Mouse (Mus musculus) kidney, adult 2 months (tissue): ENCODE results near the gene 1110065P20Rik. TPM values are rescaled to one million over a fixed set of nuclear protein-coding genes. Genes with fewer than 3 reads are reported as not detected.
A peak's percentile ranks its signal among the peaks of the same experiment; 100 is the strongest.

Experiments used
- DNase-seq: peaks from one replicate; pipeline ENCODE4 v3.0.0; 2021
- H3K27ac ChIP-seq: fragments of 200-500 bp; 2 replicates; pipeline ENCODE4 v1.5.1; 2012; ENCODE audit warnings: low read depth, low read length, control low read depth, inconsistent platforms; ENCODE audit not compliant: insufficient read depth
- H3K27me3 ChIP-seq: fragments of 200-500 bp; replicated peaks from 2 replicates; pipeline ENCODE4 v1.6.1; 2012; ENCODE audit warnings: mild to moderate bottlenecking, moderate library complexity, low read length, inconsistent platforms; ENCODE audit not compliant: control insufficient read depth, insufficient read depth
- H3K36me3 ChIP-seq: fragments of 200-500 bp; 2 replicates; pipeline ENCODE4 v1.6.1; 2012; ENCODE audit warnings: mild to moderate bottlenecking, moderate library complexity, low read length, inconsistent platforms; ENCODE audit not compliant: control insufficient read depth, insufficient read depth
- H3K4me1 ChIP-seq: fragments of 200-500 bp; 2 replicates; pipeline ENCODE4 v1.6.1; 2011; ENCODE audit warnings: low read length; ENCODE audit not compliant: control insufficient read depth, insufficient read depth
- H3K4me3 ChIP-seq: fragments of 200-500 bp; 2 replicates; pipeline ENCODE4 v1.5.1; 2011; ENCODE audit warnings: mild to moderate bottlenecking, low read depth, low read length, control low read depth; ENCODE audit not compliant: insufficient read depth
- CTCF ChIP-seq: fragments of 200-500 bp; conservative IDR thresholded peaks from 2 replicates; pipeline ENCODE4 v1.5.1; 2011; ENCODE audit warnings: low read depth, mild to moderate bottlenecking, control low read depth, low read length, moderate library complexity, mixed read lengths; ENCODE audit not compliant: insufficient read depth, insufficient read length
- POLR2A ChIP-seq: fragments of 200-500 bp; IDR thresholded peaks from one replicate; pipeline ENCODE4 v1.6.1; 2011; ENCODE audit warnings: low read depth, low read length, control low read depth
- WGBS: fragments of 180-500 bp; shearing (Covaris S2); methylation state at CpG from one replicate; pipeline ENCODE4 v1.1.7; 2018; 5-methylcytosine and 5-hydroxymethylcytosine counted together
- polyA plus RNA-seq: library from polyadenylated mRNA; depleted of rRNA; stranded (reverse); fragments of >200 nt; gene quantifications from 2 replicates; pipeline ENCODE4 v1.2.3, GENCODE M21; 2012

Gene 1110065P20Rik
- polyA plus RNA-seq, 1 experiment = 57.8 TPM

DNA sequence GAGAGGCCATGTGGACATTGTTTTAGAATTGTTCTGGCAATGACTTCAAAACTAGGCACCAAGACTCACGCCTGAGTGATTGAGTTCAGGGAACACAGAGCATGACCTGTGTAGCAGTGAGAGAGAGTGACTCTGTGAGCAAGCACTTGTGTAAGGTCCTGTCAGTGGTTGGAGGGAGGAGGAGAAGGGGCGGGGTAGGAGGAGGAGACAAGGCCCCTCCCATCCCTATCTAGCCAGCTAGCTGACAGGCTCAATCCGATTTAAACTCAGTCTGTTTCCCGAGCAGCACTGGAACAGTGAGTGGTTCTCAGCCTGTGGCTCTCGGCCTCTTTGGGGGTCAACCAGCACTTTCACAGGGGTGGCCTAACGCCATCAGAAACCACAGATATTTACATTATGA, 33.2 kb downstream of the 1110065P20Rik start:
- peaks cover 6% of the 10 kb centered on the region; the same call in 1 of the 2 replicates for H3K4me1 ChIP-seq
- no peak for TF ChIP-seq CTCF
- no peak for TF ChIP-seq POLR2A
- no peaks in the 10 kb centered on the region for H3K27me3 ChIP-seq
- no peak overlapping the region for H3K27ac ChIP-seq
- peak; percentile 88 for DNase-seq
- 11% methylated on average over 6 of the region's 6 CpGs for WGBS
- H3K36me3 ChIP-seq = no peaks in the 10 kb centered on the region
- no peak overlapping the region for H3K4me3 ChIP-seq

DNA sequence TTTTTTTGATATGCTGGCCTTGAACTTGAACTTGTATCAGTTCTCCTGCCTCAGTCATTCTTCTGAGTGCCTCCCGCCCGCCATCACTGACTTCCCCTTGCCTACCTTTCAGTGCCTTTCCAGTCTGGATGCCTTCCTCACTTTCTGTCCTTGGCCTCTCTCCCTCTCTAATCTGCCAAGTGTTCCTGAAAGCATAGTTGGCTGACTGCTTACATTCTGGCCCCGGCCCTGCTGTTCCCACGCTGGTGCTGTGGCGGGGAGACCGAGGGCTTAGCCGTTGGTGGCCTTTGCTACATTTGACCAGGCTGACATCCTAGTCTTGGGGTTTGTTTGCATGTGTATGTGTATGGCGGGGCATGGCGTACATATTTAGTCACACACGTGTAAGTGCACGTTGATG, 35.1 kb downstream of the 1110065P20Rik start:
- H3K36me3 ChIP-seq = no peaks in the 10 kb centered on the region
- peaks cover 6% of the 10 kb centered on the region; the same call in 1 of the 2 replicates for H3K4me1 ChIP-seq
- H3K27ac ChIP-seq = no peak overlapping the region
- no peaks in the 10 kb centered on the region for H3K27me3 ChIP-seq
- TF ChIP-seq POLR2A (no peak), CTCF (no peak)
- DNase-seq = no peak
- H3K4me3 ChIP-seq = no peak overlapping the region
- 91% methylated on average over 11 of the region's 11 CpGs for WGBS

GRCm38 (mm10) chr4:124811347-124811975, 39.5 kb downstream of the 1110065P20Rik start:
- WGBS = 73% methylated on average over 9 of the region's 9 CpGs
- Histone ChIP-seq H3K4me3 (no peak overlapping the region), H3K27me3 (no peaks in the 10 kb centered on the region), H3K27ac (no peak overlapping the region), H3K4me1 (peaks cover 7% of the 10 kb centered on the region), H3K36me3 (no peaks in the 10 kb centered on the region)
- no peak for DNase-seq
- no peak for TF ChIP-seq POLR2A
- TF ChIP-seq CTCF = no peak

DNA sequence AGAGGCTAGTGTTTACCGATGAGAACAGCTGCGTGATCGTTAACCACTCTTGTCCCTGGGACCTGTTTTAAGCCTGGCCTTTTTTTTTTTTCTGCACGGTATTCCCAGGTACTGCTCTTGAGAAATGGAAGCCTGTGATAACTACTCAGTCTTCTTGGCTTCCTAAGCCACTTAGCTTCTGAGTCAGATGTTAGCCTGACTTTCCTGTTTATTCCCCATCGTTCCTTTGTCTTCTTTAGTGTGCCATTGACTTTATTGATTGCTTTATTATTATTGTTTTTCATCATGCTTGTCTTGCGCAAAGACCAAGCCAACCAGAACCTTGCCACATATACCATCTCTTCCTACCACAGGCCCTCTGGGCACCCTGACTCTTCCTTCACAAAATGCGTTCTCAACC, 40.9 kb downstream of the 1110065P20Rik start:
- WGBS = 62% methylated on average over 7 of the region's 7 CpGs
- Histone ChIP-seq H3K36me3 (no peaks in the 10 kb centered on the region), H3K4me1 (peaks cover 7% of the 10 kb centered on the region), H3K27ac (peak overlapping the region; percentile 62), H3K27me3 (no peaks in the 10 kb centered on the region), H3K4me3 (no peak overlapping the region)
- DNase-seq = no peak
- TF ChIP-seq CTCF (no peak), POLR2A (no peak)

GRCm38 (mm10) chr4:124809136-124809883, 41.7 kb downstream of the 1110065P20Rik start:
- no peak for TF ChIP-seq CTCF
- Histone ChIP-seq H3K4me3 (no peak overlapping the region), H3K36me3 (no peaks in the 10 kb centered on the region), H3K4me1 (peaks cover 7% of the 10 kb centered on the region), H3K27ac (peak overlapping the region; percentile 62), H3K27me3 (no peaks in the 10 kb centered on the region)
- WGBS = 40% methylated on average over 9 of the region's 9 CpGs
- peak; percentile 68 for DNase-seq

DNA sequence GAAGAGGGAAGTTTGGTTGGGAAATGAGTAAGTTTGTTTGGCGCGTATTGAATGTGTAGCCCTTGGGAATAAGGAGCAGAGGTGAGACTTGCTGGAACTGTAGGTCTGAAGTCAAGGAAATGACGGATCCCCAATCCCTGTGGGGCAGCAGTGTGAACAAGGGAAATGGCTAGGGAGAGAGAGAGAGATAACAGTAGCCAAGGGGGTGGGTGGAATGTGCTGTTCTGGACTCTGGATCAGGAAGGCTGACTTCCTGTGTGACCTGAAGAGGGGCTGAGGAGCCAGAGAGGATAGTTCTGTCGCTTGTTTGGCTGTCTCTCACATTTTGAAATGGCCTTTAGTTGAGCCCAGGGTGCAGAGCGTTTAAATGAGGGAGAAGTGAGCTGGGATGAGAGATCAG, 42.5 kb downstream of the 1110065P20Rik start:
- Histone ChIP-seq H3K4me3 (no peak overlapping the region), H3K27ac (peak overlapping the region; percentile 37), H3K27me3 (no peaks in the 10 kb centered on the region), H3K36me3 (no peaks in the 10 kb centered on the region), H3K4me1 (peaks cover 7% of the 10 kb centered on the region)
- WGBS = 50% methylated on average over 5 of the region's 5 CpGs
- DNase-seq = peak; percentile 59
- no peak for TF ChIP-seq CTCF

DNA sequence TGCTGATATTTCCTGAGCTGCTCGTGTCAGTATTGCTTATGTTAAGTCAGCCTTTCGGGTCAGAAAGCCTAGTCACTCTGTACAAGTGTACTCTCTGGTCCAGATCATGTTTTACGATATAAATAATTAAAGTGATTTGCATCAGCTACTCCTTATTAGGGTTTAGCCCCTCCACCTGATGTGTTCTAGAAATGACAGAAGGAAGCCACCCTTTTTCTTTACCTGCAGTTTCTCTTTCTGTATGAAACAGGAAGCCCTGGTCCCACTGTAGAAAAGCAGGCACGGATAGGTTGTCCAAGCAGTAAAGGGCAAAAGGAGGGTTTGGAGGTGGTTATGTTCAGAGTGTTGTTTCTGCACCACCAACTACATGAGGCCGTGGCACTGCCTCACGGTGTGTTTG, 47.6 kb downstream of the 1110065P20Rik start:
- no peak for DNase-seq
- TF ChIP-seq CTCF (no peak), POLR2A (no peak)
- H3K27ac ChIP-seq = no peak overlapping the region
- peaks cover under 1% of the 10 kb centered on the region for H3K4me1 ChIP-seq
- no peaks in the 10 kb centered on the region for H3K36me3 ChIP-seq
- WGBS = 48% methylated on average over 6 of the region's 6 CpGs
- no peak overlapping the region for H3K4me3 ChIP-seq
- H3K27me3 ChIP-seq = no peaks in the 10 kb centered on the region
